Mouse (Mus musculus): ENCODE data around the gene Cypt4.
"Not testable (repeated sequence)": the region's sequence is repeated elsewhere in the genome, so short reads cannot be mapped to it uniquely, and the experiment has no call there.

Cypt4 gene

GRCm38 (mm10) chr9:24624896-24625295, at the start of gene Cypt4:
Cypt4 (plus strand) TSS chr9:24625196.
- no peak for DNase-seq (ENCODE audit: low spot score in 2 of 2)

- DNase-seq (ENCODE audit: low spot score in 2 of 2): not testable (repeated sequence)
Observed at GRCm38 (mm10) chr9:24637341-24637740, 12.3 kb downstream of the Cypt4 start.
